Mouse (Mus musculus): Measurements from ENCODE around the gene Tex101. TPM values are rescaled to one million over a fixed set of nuclear protein-coding genes. Genes with fewer than 3 reads are reported as not detected.

Tex101 gene
- total and polyA plus RNA-seq, 3 experiments, result not detected

Other genes with a start within 250 kb of the Tex101 start
Only the 20 nearest of the 22 such genes appear.
- gene Plaur, start 214.2 kb downstream of the Tex101 start, total RNA-seq (2012; rRNA removed), result 0.13 and 0.29 TPM in 2 replicates
- gene Plaur, start 214.2 kb downstream of the Tex101 start, total RNA-seq (2014; rRNA removed), result 0.69 and 0.72 TPM in 2 replicates
- 0.26 and 0.57 TPM in 2 replicates for gene Plaur, start 214.2 kb downstream of the Tex101 start, polyA plus RNA-seq (2012; ENCODE audit: insufficient read length, low read depth)
- gene Cadm4, start 194.7 kb downstream of the Tex101 start, total RNA-seq (2012; rRNA removed), result 0.38 and 0.59 TPM in 2 replicates
- gene Cadm4, start 194.7 kb downstream of the Tex101 start, total RNA-seq (2014; rRNA removed), result 0.16 and 0.34 TPM in 2 replicates
- gene Cadm4, start 194.7 kb downstream of the Tex101 start, polyA plus RNA-seq (2012; ENCODE audit: insufficient read length, low read depth), result 0.36 and 0.56 TPM in 2 replicates
- 11.1 and 14.1 TPM in 2 replicates for gene Zfp428, start 169.7 kb downstream of the Tex101 start, total RNA-seq (2012; rRNA removed)
- 16.0 and 20.4 TPM in 2 replicates for gene Zfp428, start 169.7 kb downstream of the Tex101 start, total RNA-seq (2014; rRNA removed)
- 14.3 and 15.1 TPM in 2 replicates for gene Zfp428, start 169.7 kb downstream of the Tex101 start, polyA plus RNA-seq (2012; ENCODE audit: insufficient read length, low read depth)
- 0.08 and 0.17 TPM in 2 replicates for gene AC161166.1, start 164.2 kb downstream of the Tex101 start, total RNA-seq (2012; rRNA removed)
- not detected in 2 replicates for gene AC161166.1, start 164.2 kb downstream of the Tex101 start, total RNA-seq (2014; rRNA removed)
- gene AC161166.1, start 164.2 kb downstream of the Tex101 start, polyA plus RNA-seq (2012; ENCODE audit: insufficient read length, low read depth), result 0.26 TPM in 1 of 2 replicates, not detected in the other
- 8.7 and 10.1 TPM in 2 replicates for gene Irgq, start 146.0 kb downstream of the Tex101 start, total RNA-seq (2012; rRNA removed)
- gene Irgq, start 146.0 kb downstream of the Tex101 start, total RNA-seq (2014; rRNA removed), result 4.6 and 5.1 TPM in 2 replicates
- 8.6 and 9.9 TPM in 2 replicates for gene Irgq, start 146.0 kb downstream of the Tex101 start, polyA plus RNA-seq (2012; ENCODE audit: insufficient read length, low read depth)
- 6.1 and 6.4 TPM in 2 replicates for gene Pinlyp, start 130.6 kb downstream of the Tex101 start, total RNA-seq (2012; rRNA removed)
- 11.9 and 17.3 TPM in 2 replicates for gene Pinlyp, start 130.6 kb downstream of the Tex101 start, total RNA-seq (2014; rRNA removed)
- 6.6 and 7.4 TPM in 2 replicates for gene Pinlyp, start 130.6 kb downstream of the Tex101 start, polyA plus RNA-seq (2012; ENCODE audit: insufficient read length, low read depth)
- 128 and 136 TPM in 2 replicates for gene Xrcc1, start 130.4 kb downstream of the Tex101 start, total RNA-seq (2012; rRNA removed)
- 81.7 and 86.3 TPM in 2 replicates for gene Xrcc1, start 130.4 kb downstream of the Tex101 start, total RNA-seq (2014; rRNA removed)
- 148 and 162 TPM in 2 replicates for gene Xrcc1, start 130.4 kb downstream of the Tex101 start, polyA plus RNA-seq (2012; ENCODE audit: insufficient read length, low read depth)
- gene Ethe1, start 89.1 kb downstream of the Tex101 start, total RNA-seq (2012; rRNA removed), result 18.6 and 24.1 TPM in 2 replicates
- 25.0 and 32.0 TPM in 2 replicates for gene Ethe1, start 89.1 kb downstream of the Tex101 start, total RNA-seq (2014; rRNA removed)
- 16.5 and 22.8 TPM in 2 replicates for gene Ethe1, start 89.1 kb downstream of the Tex101 start, polyA plus RNA-seq (2012; ENCODE audit: insufficient read length, low read depth)
- gene Zfp575, start 89.0 kb downstream of the Tex101 start, total RNA-seq (2012; rRNA removed), result 0.46 and 0.81 TPM in 2 replicates
- 0.09 TPM in 1 of 2 replicates, not detected in the other for gene Zfp575, start 89.0 kb downstream of the Tex101 start, total RNA-seq (2014; rRNA removed)
- gene Zfp575, start 89.0 kb downstream of the Tex101 start, polyA plus RNA-seq (2012; ENCODE audit: insufficient read length, low read depth), result 0.14 and 0.20 TPM in 2 replicates
- 3.1 and 3.5 TPM in 2 replicates for gene Phldb3, start 65.9 kb downstream of the Tex101 start, total RNA-seq (2012; rRNA removed)
- 0.89 and 1.1 TPM in 2 replicates for gene Phldb3, start 65.9 kb downstream of the Tex101 start, total RNA-seq (2014; rRNA removed)
- gene Phldb3, start 65.9 kb downstream of the Tex101 start, polyA plus RNA-seq (2012; ENCODE audit: insufficient read length, low read depth), result 3.5 and 3.6 TPM in 2 replicates
- not detected in 2 replicates for gene Lypd3, start 40.1 kb downstream of the Tex101 start, total RNA-seq (2012; rRNA removed)
- not detected in 2 replicates for gene Lypd3, start 40.1 kb downstream of the Tex101 start, total RNA-seq (2014; rRNA removed)
- not detected in 2 replicates for gene Lypd3, start 40.1 kb downstream of the Tex101 start, polyA plus RNA-seq (2012; ENCODE audit: insufficient read length, low read depth)
- gene BC049730, start 32.6 kb upstream of the Tex101 start, total RNA-seq (2012; rRNA removed), result not detected in 2 replicates
- not detected in 2 replicates for gene BC049730, start 32.6 kb upstream of the Tex101 start, total RNA-seq (2014; rRNA removed)
- not detected in 2 replicates for gene BC049730, start 32.6 kb upstream of the Tex101 start, polyA plus RNA-seq (2012; ENCODE audit: insufficient read length, low read depth)
- gene Gm4763, start 50.2 kb upstream of the Tex101 start, total RNA-seq (2012; rRNA removed), result not detected in 2 replicates
- not detected in 2 replicates for gene Gm4763, start 50.2 kb upstream of the Tex101 start, total RNA-seq (2014; rRNA removed)
- gene Gm4763, start 50.2 kb upstream of the Tex101 start, polyA plus RNA-seq (2012; ENCODE audit: insufficient read length, low read depth), result not detected in 2 replicates
- not detected in 2 replicates for gene Cd177, start 83.6 kb upstream of the Tex101 start, total RNA-seq (2012; rRNA removed)
- not detected in 2 replicates for gene Cd177, start 83.6 kb upstream of the Tex101 start, total RNA-seq (2014; rRNA removed)
- not detected in 2 replicates for gene Cd177, start 83.6 kb upstream of the Tex101 start, polyA plus RNA-seq (2012; ENCODE audit: insufficient read length, low read depth)
- 0.17 TPM in 1 of 2 replicates, not detected in the other for gene Ceacam10, start 100.5 kb upstream of the Tex101 start, total RNA-seq (2012; rRNA removed)
- not detected in 2 replicates for gene Ceacam10, start 100.5 kb upstream of the Tex101 start, total RNA-seq (2014; rRNA removed)
- not detected in 2 replicates for gene Ceacam10, start 100.5 kb upstream of the Tex101 start, polyA plus RNA-seq (2012; ENCODE audit: insufficient read length, low read depth)
- gene Gm9844, start 185.5 kb upstream of the Tex101 start, total RNA-seq (2012; rRNA removed), result 1.3 and 1.4 TPM in 2 replicates
- 19.9 and 25.1 TPM in 2 replicates for gene Gm9844, start 185.5 kb upstream of the Tex101 start, total RNA-seq (2014; rRNA removed)
- gene Gm9844, start 185.5 kb upstream of the Tex101 start, polyA plus RNA-seq (2012; ENCODE audit: insufficient read length, low read depth), result 4.7 and 10.2 TPM in 2 replicates
- gene Lypd4, start 193.3 kb upstream of the Tex101 start, total RNA-seq (2012; rRNA removed), result not detected in 2 replicates
- not detected in 2 replicates for gene Lypd4, start 193.3 kb upstream of the Tex101 start, total RNA-seq (2014; rRNA removed)
- gene Lypd4, start 193.3 kb upstream of the Tex101 start, polyA plus RNA-seq (2012; ENCODE audit: insufficient read length, low read depth), result not detected in 2 replicates
- gene Dmrtc2, start 193.4 kb upstream of the Tex101 start, total RNA-seq (2012; rRNA removed), result not detected in 2 replicates
- gene Dmrtc2, start 193.4 kb upstream of the Tex101 start, total RNA-seq (2014; rRNA removed), result not detected in 2 replicates
- not detected in 2 replicates for gene Dmrtc2, start 193.4 kb upstream of the Tex101 start, polyA plus RNA-seq (2012; ENCODE audit: insufficient read length, low read depth)
- gene Rps19, start 207.7 kb upstream of the Tex101 start, total RNA-seq (2012; rRNA removed), result 4,140 and 4,169 TPM in 2 replicates
- gene Rps19, start 207.7 kb upstream of the Tex101 start, total RNA-seq (2014; rRNA removed), result 2,094 and 2,149 TPM in 2 replicates
- 1,720 and 1,739 TPM in 2 replicates for gene Rps19, start 207.7 kb upstream of the Tex101 start, polyA plus RNA-seq (2012; ENCODE audit: insufficient read length, low read depth)
- 71.3 and 75.2 TPM in 2 replicates for gene Cd79a, start 220.7 kb upstream of the Tex101 start, total RNA-seq (2012; rRNA removed)
- 46.6 and 51.8 TPM in 2 replicates for gene Cd79a, start 220.7 kb upstream of the Tex101 start, total RNA-seq (2014; rRNA removed)
- 313 and 422 TPM in 2 replicates for gene Cd79a, start 220.7 kb upstream of the Tex101 start, polyA plus RNA-seq (2012; ENCODE audit: insufficient read length, low read depth)